Mouse (Mus musculus) erythroblast, embryonic 14.5 days (primary cell): Measurements from ENCODE around the gene Gm10643.

Experiments used
- GATA1 ChIP-seq: IDR thresholded peaks from 2 replicates; pipeline ENCODE4 v1.6.1; 2012; ENCODE audit warnings: low read length, inconsistent platforms, mixed read lengths
- TAL1 ChIP-seq: IDR thresholded peaks from 3 replicates; pipeline ENCODE4 v1.6.1; 2012; ENCODE audit warnings: low read length, inconsistent platforms, mixed read lengths

- TF ChIP-seq GATA1 (no peak), TAL1 (no peak)
Measured at GRCm38 (mm10) chr8:84101476-84102270, 36.7 kb upstream of the Gm10643 start.
